Mouse (Mus musculus) forebrain, embryonic 13.5 days (tissue): ENCODE data around the gene Arl6ip6. TPM values are rescaled to one million over a fixed set of nuclear protein-coding genes. Genes with fewer than 3 reads are reported as not detected.

Source experiments
- ATAC-seq: fragments of 200-750 bp; cut with Nextera tagmentation; 2 replicates; pipeline ENCODE4 v1.8.0; 2017
- H3K27ac ChIP-seq: fragments of 300-500 bp; sonication (generic); 2 replicates; pipeline ENCODE4 v1.5.1; 2015; ENCODE audit warnings: inconsistent platforms, mild to moderate bottlenecking, moderate library complexity
- H3K27me3 ChIP-seq: fragments of 300-500 bp; sonication (generic); 2 replicates; pipeline ENCODE4 v1.6.1; 2015; ENCODE audit warnings: mild to moderate bottlenecking, inconsistent platforms
- H3K36me3 ChIP-seq: fragments of 300-500 bp; sonication (generic); 2 replicates; pipeline ENCODE4 v1.6.1; 2015; ENCODE audit warnings: mild to moderate bottlenecking, inconsistent platforms; ENCODE audit not compliant: poor library complexity, severe bottlenecking
- H3K4me1 ChIP-seq: fragments of 300-500 bp; sonication (generic); 2 replicates; pipeline ENCODE4 v1.6.1; 2015; ENCODE audit warnings: inconsistent platforms
- H3K4me2 ChIP-seq: fragments of 300-500 bp; sonication (generic); 2 replicates; pipeline ENCODE4 v1.6.1; 2015; ENCODE audit warnings: inconsistent platforms, mild to moderate bottlenecking, moderate library complexity
- H3K4me3 ChIP-seq: fragments of 300-500 bp; sonication (generic); 2 replicates; pipeline ENCODE4 v1.5.1; 2015; ENCODE audit warnings: mild to moderate bottlenecking, inconsistent platforms
- H3K9ac ChIP-seq: fragments of 300-500 bp; sonication (generic); 2 replicates; pipeline ENCODE4 v1.6.1; 2015; ENCODE audit warnings: mild to moderate bottlenecking, inconsistent platforms
- H3K9me3 ChIP-seq: fragments of 300-500 bp; sonication (generic); replicated peaks from 2 replicates; pipeline ENCODE4 v1.6.1; 2016; ENCODE audit warnings: inconsistent platforms
- WGBS: fragments of 180-500 bp; shearing (Covaris S2); methylation state at CpG from one replicate; pipeline ENCODE4 v1.1.7; 2015; 5-methylcytosine and 5-hydroxymethylcytosine counted together
- polyA plus RNA-seq: library from polyadenylated mRNA; unstranded; fragments of >200 nt; fragmentation: Nextera tagmentation; extraction: Ambion mirVana; gene quantifications from 2 replicates; pipeline ENCODE4 v1.2.1, GENCODE M21; 2015

Gene Arl6ip6
- polyA plus RNA-seq, 1 experiment from 2014 or later: 82.5 TPM

DNA sequence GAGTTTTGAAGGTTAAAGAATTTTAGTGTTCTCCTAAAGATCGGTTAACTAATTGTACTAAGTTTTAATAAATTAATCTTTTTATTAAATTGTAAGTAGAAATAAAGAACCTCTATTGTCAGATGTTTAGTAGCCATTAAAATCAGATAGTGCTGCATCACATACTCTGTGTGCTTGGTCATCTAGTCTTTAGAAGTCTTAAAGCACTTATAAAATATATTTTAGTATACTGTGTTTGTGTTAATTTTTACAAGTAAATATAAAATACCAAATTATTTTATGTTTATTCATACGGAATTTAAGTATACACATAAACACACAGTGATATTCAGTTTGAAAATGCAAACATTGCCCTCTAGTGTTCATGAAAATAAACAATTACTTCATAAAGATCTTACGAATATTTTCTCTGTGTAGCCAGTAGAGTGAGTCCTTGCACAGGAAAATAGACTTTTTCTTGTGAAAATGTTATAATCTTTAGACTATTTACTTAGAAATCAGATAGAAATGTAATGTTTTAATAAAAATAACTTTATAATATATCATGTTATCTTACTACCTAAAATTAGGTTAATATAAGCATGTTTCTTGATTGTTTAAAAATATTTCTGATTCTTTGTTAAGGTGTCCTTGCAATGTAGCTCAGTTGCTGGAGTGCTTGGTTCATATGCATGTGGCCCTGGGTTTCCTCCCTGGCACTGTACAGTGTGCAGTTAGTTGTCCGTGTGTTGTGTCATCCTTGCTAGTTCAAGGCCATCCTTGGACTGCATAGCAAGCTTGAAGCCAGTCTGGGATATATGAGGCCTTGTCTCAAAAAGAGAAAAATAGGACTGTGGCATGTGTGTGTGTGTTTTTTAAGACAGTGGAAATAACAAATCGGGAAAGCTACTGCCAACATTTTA, 13.1 kb downstream of the Arl6ip6 start:
- WGBS: 74% methylated on average over 5 of the region's 5 CpGs
- H3K9me3 ChIP-seq: no peaks in the 10 kb centered on the region
- H3K4me3 ChIP-seq: no peak overlapping the region
- peaks cover 27% of the 10 kb centered on the region for H3K36me3 ChIP-seq
- no peak overlapping the region for H3K4me2 ChIP-seq
- H3K27me3 ChIP-seq: no peaks in the 10 kb centered on the region
- no peaks in the 10 kb centered on the region for H3K4me1 ChIP-seq
- no peak overlapping the region for H3K27ac ChIP-seq
- no peak overlapping the region for H3K9ac ChIP-seq
- peak; percentile 86 for ATAC-seq

GRCm38 (mm10) chr2:53206749-53207148, 15.2 kb downstream of the Arl6ip6 start:
- Histone ChIP-seq H3K4me1 (no peaks in the 10 kb centered on the region), H3K36me3 (peaks cover 28% of the 10 kb centered on the region), H3K4me3 (no peak overlapping the region), H3K9me3 (no peaks in the 10 kb centered on the region), H3K4me2 (no peak overlapping the region), H3K9ac (no peak overlapping the region), H3K27ac (no peak overlapping the region), H3K27me3 (no peaks in the 10 kb centered on the region)
- no peak for ATAC-seq

DNA sequence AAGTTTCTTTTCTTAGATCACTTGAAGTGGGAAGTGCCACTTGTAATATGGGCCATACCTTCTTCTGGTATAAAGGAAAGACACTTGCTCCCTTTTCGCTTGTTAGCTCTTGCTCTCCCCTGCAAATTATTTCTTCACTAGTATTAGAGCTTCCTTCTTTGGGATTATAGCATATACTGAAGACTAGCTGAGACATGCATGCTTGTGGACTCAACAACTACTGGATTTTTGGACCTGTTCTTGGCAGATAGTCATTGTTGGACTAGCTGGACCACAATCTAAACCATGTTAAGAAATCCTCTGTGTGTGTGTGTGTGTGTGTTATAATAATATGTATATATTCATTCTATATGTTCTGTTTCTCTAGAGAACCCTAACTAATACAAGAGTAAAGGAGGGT, 22.0 kb downstream of the Arl6ip6 start:
- ATAC-seq: no peak
- Histone ChIP-seq H3K4me2 (no peak overlapping the region), H3K9me3 (no peaks in the 10 kb centered on the region), H3K9ac (no peak overlapping the region), H3K27me3 (no peaks in the 10 kb centered on the region), H3K27ac (no peak overlapping the region), H3K4me1 (no peaks in the 10 kb centered on the region), H3K4me3 (no peak overlapping the region), H3K36me3 (peaks cover 57% of the 10 kb centered on the region)
- WGBS: 92% methylated on average over 1 of the region's 1 CpGs

- no peak overlapping the region for H3K9ac ChIP-seq
- WGBS: 90% methylated on average over 5 of the region's 5 CpGs
- H3K4me1 ChIP-seq: no peaks in the 10 kb centered on the region
- H3K27ac ChIP-seq: no peak overlapping the region
- H3K36me3 ChIP-seq: peaks cover 27% of the 10 kb centered on the region
- H3K27me3 ChIP-seq: no peaks in the 10 kb centered on the region
- no peaks in the 10 kb centered on the region for H3K9me3 ChIP-seq
- no peak overlapping the region for H3K4me2 ChIP-seq
- H3K4me3 ChIP-seq: no peak overlapping the region
- ATAC-seq: no peak
These were observed 30.7 kb downstream of the Arl6ip6 start for GRCm38 (mm10) chr2:53222242-53222641.

DNA sequence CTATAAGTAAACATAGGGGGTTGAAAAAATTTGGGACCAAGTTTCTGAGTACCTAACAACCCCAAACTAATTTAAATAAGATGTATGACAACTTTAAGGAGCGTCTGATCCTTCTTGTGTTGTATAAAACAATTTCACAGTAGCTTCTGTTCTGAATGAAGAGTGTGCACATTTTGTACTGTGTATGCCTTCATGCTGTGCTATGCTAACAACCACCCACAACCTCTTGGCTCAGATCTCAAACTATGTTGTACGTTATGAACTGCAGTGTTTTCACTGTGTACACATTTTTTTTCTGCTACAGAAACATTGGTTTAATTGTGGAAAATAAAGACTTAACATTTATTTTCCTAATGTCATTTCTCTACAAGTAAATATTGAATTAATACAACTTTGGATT, 65.5 kb downstream of the Arl6ip6 start:
- Histone ChIP-seq H3K4me1 (no peaks in the 10 kb centered on the region), H3K9ac (no peak overlapping the region), H3K27me3 (no peaks in the 10 kb centered on the region), H3K9me3 (no peaks in the 10 kb centered on the region), H3K4me3 (no peak overlapping the region), H3K4me2 (no peak overlapping the region), H3K27ac (no peak overlapping the region), H3K36me3 (no peaks in the 10 kb centered on the region)
- WGBS: 79% methylated on average over 2 of the region's 2 CpGs
- no peak for ATAC-seq

Other genes starting within 250 kb of the Arl6ip6 start
- 179 and 206 TPM in 2 replicates for gene Prpf40a, start 442 bp upstream of the Arl6ip6 start, polyA plus RNA-seq